Mouse (Mus musculus) thymus, adult 2 months (tissue): Measurements from ENCODE around the gene Zdhhc6.

ENCODE experiments used
- CTCF ChIP-seq: fragments of 200-500 bp; IDR thresholded peaks from 2 replicates; pipeline ENCODE4 v1.5.1; 2012; ENCODE audit warnings: mild to moderate bottlenecking, control low read depth, low read length, moderate library complexity, borderline replicate concordance; ENCODE audit not compliant: control insufficient read depth, poor library complexity, insufficient read depth; ENCODE audit errors: extremely low read depth
- POLR2A ChIP-seq: fragments of 200-500 bp; IDR thresholded peaks from 2 replicates; pipeline ENCODE4 v1.6.1; 2012; ENCODE audit warnings: mild to moderate bottlenecking, low read length, control low read depth, moderate library complexity; ENCODE audit not compliant: control insufficient read depth, poor library complexity, insufficient read depth; ENCODE audit errors: extremely low read depth

DNA sequence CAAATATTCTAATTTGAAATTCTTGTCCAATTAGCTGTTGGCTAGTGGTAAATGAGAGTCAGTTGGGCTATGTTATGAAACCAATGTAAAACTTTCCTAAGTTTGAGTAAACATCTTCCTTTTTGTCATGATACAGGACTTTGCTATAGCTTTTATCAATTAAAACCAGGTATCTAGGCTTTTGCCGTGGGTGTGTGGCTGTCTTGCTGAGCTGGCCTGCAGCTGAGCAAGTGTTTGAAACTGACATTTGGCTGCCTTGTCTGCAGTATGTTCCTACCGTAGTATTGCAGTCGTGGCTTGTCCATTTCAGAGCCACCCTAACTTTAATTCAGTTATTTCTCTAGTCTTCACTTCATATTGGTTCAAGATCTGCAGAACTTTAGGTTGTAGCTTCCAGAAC, 32.4 kb upstream of the Zdhhc6 start:
- TF ChIP-seq CTCF (no peak), POLR2A (no peak)
